ENCODE assay signal across 8 mouse cellular contexts in the genomic region with DNA sequence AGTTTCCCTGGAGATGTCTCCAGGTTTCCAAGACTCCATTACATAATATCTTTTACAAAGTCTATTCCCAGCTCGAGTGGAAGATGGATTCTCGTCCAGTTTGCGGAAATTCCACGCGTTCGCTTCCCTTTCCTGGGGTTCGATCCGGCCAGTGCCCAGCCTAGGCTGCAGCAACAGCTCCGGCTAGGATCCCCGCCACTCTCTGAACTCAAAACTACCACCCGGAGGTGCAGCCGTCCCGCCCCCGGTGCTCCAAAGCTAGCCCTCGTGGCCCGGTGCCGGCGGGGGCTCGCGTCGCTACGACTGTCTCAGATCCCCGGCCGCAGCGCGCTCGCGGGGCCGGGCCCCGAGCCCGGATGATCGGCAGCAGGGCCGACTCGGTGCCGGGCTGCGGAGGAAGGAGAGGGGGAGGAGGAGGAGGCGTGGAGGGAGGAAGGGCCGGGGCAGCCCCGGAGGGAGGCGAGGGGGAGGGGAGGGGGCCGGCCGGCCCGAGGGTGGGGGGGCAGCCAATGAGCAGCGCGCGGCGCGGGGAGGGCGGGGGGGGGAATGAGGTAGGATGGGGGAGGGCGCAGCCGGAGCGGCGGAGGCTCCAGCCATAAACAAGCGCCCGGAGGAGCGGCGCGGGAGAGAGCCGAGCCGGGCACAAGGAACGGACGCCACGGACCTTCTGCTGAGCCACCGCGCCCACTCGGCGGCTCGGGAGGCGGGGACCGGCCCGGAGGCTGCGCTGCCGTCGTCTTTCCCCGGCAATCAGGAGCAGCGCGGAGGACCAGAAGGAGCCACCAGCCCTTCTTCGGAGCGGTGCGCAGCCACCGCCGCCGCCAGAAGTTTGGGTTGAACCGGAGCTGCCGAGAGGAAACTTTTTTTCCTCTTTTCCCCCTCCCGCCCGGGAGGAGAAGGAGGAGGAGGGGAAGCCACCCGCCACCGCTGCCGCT. TPM values are rescaled to one million over a fixed set of nuclear protein-coding genes. Genes with fewer than 3 reads are reported as not detected.
DNase-seq lines count a peak whose midpoint lies in the region; ATAC-seq and TF ChIP-seq lines count a peak whose summit lies in the region.

Crim1 (plus strand) TSS at position 623 of the 935 bp plus-strand sequence.

- no peaks in the 10 kb centered on the region for H3K27me3 ChIP-seq in G1E (ENCODE audit: insufficient read depth, low read length)
- H3K27me3 ChIP-seq in hindbrain, embryonic 11.5 days (ENCODE audit: control insufficient read depth, insufficient read depth, low read length) = 0 out of 2 replicates have a peak, but pooled peaks cover 2% of the 10 kb centered on the region

- ATAC-seq in G1E (ENCODE audit: extremely low read depth, insufficient number of reproducible peaks, low FRiP score, poor library complexity, severe bottlenecking) = peak; percentile 59
- peak; percentile 87 for ATAC-seq in hindbrain, embryonic 11.5 days (ENCODE audit: low FRiP score)

- H3K4me2 ChIP-seq in hindbrain, embryonic 11.5 days (replicated peaks; ENCODE audit: low read depth, low read length) = peak within 1 kb of the TSS; percentile 100

- peaks cover 14% of the 10 kb centered on the region for H3K36me3 ChIP-seq in G1E (replicated peaks)
- no peaks in the 10 kb centered on the region for H3K36me3 ChIP-seq in hindbrain, embryonic 11.5 days (ENCODE audit: control insufficient read depth, insufficient read depth, low read length)

- H3K27ac ChIP-seq in hindbrain, embryonic 11.5 days (ENCODE audit: low read depth, low read length) = peak within 1 kb of the TSS; percentile 90

- no peaks in the 10 kb centered on the region for H3K9me3 ChIP-seq in G1E (replicated peaks)
- no peaks in the 10 kb centered on the region for H3K9me3 ChIP-seq in hindbrain, embryonic 11.5 days (ENCODE audit: control insufficient read depth, low read length)

- under 1% methylated on average over 55 of the region's 90 CpGs for WGBS in hindbrain, embryonic 11.5 days

- peaks cover 62% of the 10 kb centered on the region for H3K4me1 ChIP-seq in G1E (ENCODE audit: insufficient read depth, low read depth, low read length)
- no peaks in the 10 kb centered on the region for H3K4me1 ChIP-seq in hindbrain, embryonic 11.5 days (replicated peaks; ENCODE audit: control insufficient read depth, insufficient read depth, low read length)

- H3K4me3 ChIP-seq in G1E (ENCODE audit: low read depth, low read length) = peak within 1 kb of the TSS; percentile 98
- peak within 1 kb of the TSS; percentile 81 for H3K4me3 ChIP-seq in hindbrain, embryonic 11.5 days (ENCODE audit: low read depth, low read length)

- no peak for TF ChIP-seq CTCF in G1E (IDR thresholded peaks at IDR 0.05; ENCODE audit: low read depth, low read length)

- H3K9ac ChIP-seq in hindbrain, embryonic 11.5 days (ENCODE audit: low read depth, low read length) = peak within 1 kb of the TSS; percentile 86

- peak; percentile 84 for DNase-seq in G1E (ENCODE audit: low spot score)
- DNase-seq in cerebellum, adult 9-10 months = peak; percentile 78
- peak; percentile 48 to 52 for DNase-seq in frontal cortex, postnatal 14 days (ENCODE audit: low spot score in 2 of 2)
- peak; percentile 83 for DNase-seq in hindbrain, embryonic 11.5 days (ENCODE audit: low spot score)
- DNase-seq in layer of hippocampus, postnatal 14 days (ENCODE audit: low spot score in 2 of 2) = peak; percentile 67 to 70
- peak; percentile 81 for DNase-seq in lung, postnatal 25 days (ENCODE audit: low spot score)
- DNase-seq in retina, adult 2 months (ENCODE audit: low read depth, low spot score) = peak; percentile 51
- DNase-seq in thymus, postnatal 36 days = peak; percentile 68 to 77

RNA-seq across cellular contexts. Expression of gene Crim1, which starts in this region (rescaled TPM):
- total RNA-seq in G1E (2014; fragmentation: Nextera tagmentation) (21.7 and 21.9 TPM in 2 replicates), G1E (2017) (19.9 and 20.3 TPM in 2 replicates)
- polyA plus RNA-seq in G1E (2012) = 32.7 and 37.8 TPM in 2 replicates
- polyA plus RNA-seq in hindbrain, embryonic 11.5 days (2014; fragmentation: Nextera tagmentation; extraction: Ambion mirVana) = 5.8 TPM in 2 replicates
- 100 to 1,000 TPM; 101 to 103 TPM for total RNA-seq in layer of hippocampus, postnatal 14 days (2021)

Comparison
In these comparisons a context has a peak if more than half of its experiments do, and no peak if none do; other contexts are left out.
1. Peak in every context shown above with its lines: DNase-seq, ATAC-seq, H3K4me3 ChIP-seq and H3K27ac ChIP-seq.
2. RNA of gene Crim1 (total RNA-seq): 101 to 103 TPM in layer of hippocampus, postnatal 14 days; 19.9 to 21.9 TPM in G1E; every median in the first group is over 4 times any median in the second.